In genomic region chr16:31659453-31659852, GRCm38 (mm10) we compare ENCODE assay signal across 12 mouse cellular contexts.
"Had no signal": no experiment of that assay in that cellular context is flagged by ENCODE, and none has a peak within 500 bp of the region (broad histone marks: within the 10 kb centered on the region; RNA-seq: fewer than 3 reads in every experiment).

No protein-coding gene starts in this region.

- ATAC-seq: hindbrain, postnatal 0 days; intestine, embryonic 16.5 days had no signal

- DNase-seq: gastrocnemius, adult 2 months; gastrocnemius, postnatal 10 days; gastrocnemius, postnatal 25 days; heart, adult 2 months; heart, postnatal 10 days; heart, postnatal 4 days; kidney, postnatal 14 days; layer of hippocampus, adult 9-11 months; liver; liver, embryonic 13.5 days had no signal
